Mouse (Mus musculus) liver, embryonic 12.5 days (tissue): ENCODE measurements at regions not wholly inside any gene's neighbourhood (a gene's known extent, or its start where the extent isn't known, plus 50 kb on each side); places are given as distances from the start of the nearest gene placed in this dataset.

Experiments used
- ATAC-seq: fragments of 200-750 bp; cut with Nextera tagmentation; 2 replicates; pipeline ENCODE4 v1.8.0; 2017; ENCODE audit warnings: moderate number of reproducible peaks, mild to moderate bottlenecking, moderate library complexity
- H3K27ac ChIP-seq: fragments of 300-500 bp; sonication (generic); 2 replicates; pipeline ENCODE4 v1.5.1; 2016; ENCODE audit warnings: mild to moderate bottlenecking
- H3K27me3 ChIP-seq: fragments of 300-500 bp; sonication (generic); replicated peaks from 2 replicates; pipeline ENCODE4 v1.6.1; 2016; ENCODE audit warnings: mild to moderate bottlenecking, moderate library complexity
- H3K36me3 ChIP-seq: fragments of 300-500 bp; sonication (generic); 2 replicates; pipeline ENCODE4 v1.6.1; 2016; ENCODE audit warnings: mild to moderate bottlenecking, moderate library complexity
- H3K4me1 ChIP-seq: fragments of 300-500 bp; sonication (generic); 2 replicates; pipeline ENCODE4 v1.6.1; 2016
- H3K4me2 ChIP-seq: fragments of 300-500 bp; sonication (generic); 2 replicates; pipeline ENCODE4 v1.6.1; 2016; ENCODE audit warnings: mild to moderate bottlenecking, moderate library complexity
- H3K4me3 ChIP-seq: fragments of 300-500 bp; sonication (generic); 2 replicates; pipeline ENCODE4 v1.5.1; 2016; ENCODE audit warnings: mild to moderate bottlenecking, moderate library complexity
- H3K9ac ChIP-seq: fragments of 300-500 bp; sonication (generic); 2 replicates; pipeline ENCODE4 v1.6.1; 2016; ENCODE audit warnings: mild to moderate bottlenecking, moderate library complexity
- H3K9me3 ChIP-seq: fragments of 300-500 bp; sonication (generic); replicated peaks from 2 replicates; pipeline ENCODE4 v1.6.1; 2016; ENCODE audit warnings: mild to moderate bottlenecking, moderate library complexity
- WGBS: fragments of 180-500 bp; shearing (Covaris S2); methylation state at CpG from one replicate; pipeline ENCODE4 v1.1.7; 2016; ENCODE audit not compliant: insufficient replicate concordance; 5-methylcytosine and 5-hydroxymethylcytosine counted together

GRCm38 (mm10) chr11:113182083-113182861 is 400.2 kb downstream of the Sox9 start:
- Histone ChIP-seq H3K9me3 (no peaks in the 10 kb centered on the region), H3K36me3 (no peaks in the 10 kb centered on the region), H3K4me2 (no peak overlapping the region), H3K27me3 (peaks cover 7% of the 10 kb centered on the region; the same call in 1 of the 2 replicates), H3K9ac (no peak overlapping the region), H3K4me1 (no peaks in the 10 kb centered on the region), H3K4me3 (no peak overlapping the region), H3K27ac (no peak overlapping the region)
- no peak for ATAC-seq
- WGBS, result 62% methylated on average over 13 of the region's 13 CpGs

GRCm38 (mm10) chr11:113183556-113183955 is 401.5 kb downstream of the Sox9 start:
- WGBS, result 63% methylated on average over 5 of the region's 5 CpGs
- Histone ChIP-seq H3K4me1 (no peaks in the 10 kb centered on the region), H3K9ac (no peak overlapping the region), H3K36me3 (no peaks in the 10 kb centered on the region), H3K4me2 (no peak overlapping the region), H3K9me3 (no peaks in the 10 kb centered on the region), H3K27ac (no peak overlapping the region), H3K27me3 (peaks cover 4% of the 10 kb centered on the region; the same call in 1 of the 2 replicates), H3K4me3 (no peak overlapping the region)
- no peak for ATAC-seq

- Histone ChIP-seq H3K4me1 (no peaks in the 10 kb centered on the region), H3K27me3 (peaks cover 4% of the 10 kb centered on the region; the same call in 1 of the 2 replicates), H3K9ac (no peak overlapping the region), H3K36me3 (no peaks in the 10 kb centered on the region), H3K4me2 (no peak overlapping the region), H3K27ac (no peak overlapping the region), H3K9me3 (no peaks in the 10 kb centered on the region), H3K4me3 (no peak overlapping the region)
- 36% methylated on average over 9 of the region's 9 CpGs for WGBS
- ATAC-seq, result no peak
Observed at GRCm38 (mm10) chr11:113184095-113184494, 402.1 kb downstream of the Sox9 start.

GRCm38 (mm10) chr11:113187407-113187806 is 405.4 kb downstream of the Sox9 start:
- H3K4me3 ChIP-seq, result no peak overlapping the region
- no peak overlapping the region for H3K9ac ChIP-seq
- no peak overlapping the region for H3K4me2 ChIP-seq
- no peak overlapping the region for H3K27ac ChIP-seq
- 59% methylated on average over 7 of the region's 8 CpGs for WGBS
- no peak for ATAC-seq
- H3K4me1 ChIP-seq, result no peaks in the 10 kb centered on the region
- no peaks in the 10 kb centered on the region for H3K36me3 ChIP-seq
- H3K9me3 ChIP-seq, result no peaks in the 10 kb centered on the region
- peaks cover 6% of the 10 kb centered on the region for H3K27me3 ChIP-seq

GRCm38 (mm10) chr11:113188263-113188920 is 406.4 kb downstream of the Sox9 start:
- Histone ChIP-seq H3K27ac (no peak overlapping the region), H3K4me1 (no peaks in the 10 kb centered on the region), H3K9ac (no peak overlapping the region), H3K27me3 (peaks cover 11% of the 10 kb centered on the region), H3K4me3 (no peak overlapping the region), H3K9me3 (no peaks in the 10 kb centered on the region), H3K4me2 (no peak overlapping the region), H3K36me3 (no peaks in the 10 kb centered on the region)
- 46% methylated on average over 4 of the region's 4 CpGs for WGBS
- ATAC-seq, result no peak

- H3K9ac ChIP-seq, result no peak overlapping the region
- WGBS, result 62% methylated on average over 6 of the region's 6 CpGs
Observed at GRCm38 (mm10) chr11:113190006-113190405, 408.0 kb downstream of the Sox9 start.

GRCm38 (mm10) chr11:113190520-113190919 is 408.5 kb downstream of the Sox9 start:
- no peak overlapping the region for H3K4me2 ChIP-seq
- no peaks in the 10 kb centered on the region for H3K36me3 ChIP-seq
- H3K9me3 ChIP-seq, result no peaks in the 10 kb centered on the region
- H3K27me3 ChIP-seq, result peaks cover 11% of the 10 kb centered on the region
- no peak for ATAC-seq
- H3K27ac ChIP-seq, result no peak overlapping the region
- 56% methylated on average over 4 of the region's 4 CpGs for WGBS
- no peak overlapping the region for H3K4me3 ChIP-seq
- no peaks in the 10 kb centered on the region for H3K4me1 ChIP-seq
- no peak overlapping the region for H3K9ac ChIP-seq

More at GRCm38 (mm10) chr11:113190006-113190405, 408.0 kb downstream of the Sox9 start:
- H3K4me3 ChIP-seq, result no peak overlapping the region
- peaks cover 11% of the 10 kb centered on the region for H3K27me3 ChIP-seq
- no peak overlapping the region for H3K4me2 ChIP-seq
- H3K27ac ChIP-seq, result no peak overlapping the region
- H3K9me3 ChIP-seq, result no peaks in the 10 kb centered on the region
- no peaks in the 10 kb centered on the region for H3K36me3 ChIP-seq
- H3K4me1 ChIP-seq, result no peaks in the 10 kb centered on the region
- ATAC-seq, result no peak

- Histone ChIP-seq H3K9me3 (no peaks in the 10 kb centered on the region), H3K4me2 (no peak overlapping the region), H3K4me3 (no peak overlapping the region), H3K4me1 (no peaks in the 10 kb centered on the region), H3K27ac (no peak overlapping the region), H3K9ac (no peak overlapping the region), H3K27me3 (peaks cover 11% of the 10 kb centered on the region), H3K36me3 (no peaks in the 10 kb centered on the region)
- WGBS, result 76% methylated on average over 7 of the region's 7 CpGs
- no peak for ATAC-seq
Observed at GRCm38 (mm10) chr11:113191006-113191405, 409.0 kb downstream of the Sox9 start.

- Histone ChIP-seq H3K27me3 (peaks cover 11% of the 10 kb centered on the region), H3K4me3 (no peak overlapping the region), H3K36me3 (no peaks in the 10 kb centered on the region), H3K4me1 (no peaks in the 10 kb centered on the region), H3K27ac (no peak overlapping the region), H3K4me2 (no peak overlapping the region), H3K9ac (no peak overlapping the region), H3K9me3 (no peaks in the 10 kb centered on the region)
- ATAC-seq, result no peak
- WGBS, result 48% methylated on average over 22 of the region's 22 CpGs
Observed at GRCm38 (mm10) chr11:113192086-113192856, 410.2 kb downstream of the Sox9 start.

GRCm38 (mm10) chr11:113194144-113194827 is 412.3 kb downstream of the Sox9 start:
- H3K36me3 ChIP-seq, result no peaks in the 10 kb centered on the region
- no peak overlapping the region for H3K4me2 ChIP-seq
- H3K27me3 ChIP-seq, result peaks cover 25% of the 10 kb centered on the region
- no peak overlapping the region for H3K27ac ChIP-seq
- no peaks in the 10 kb centered on the region for H3K9me3 ChIP-seq
- H3K4me1 ChIP-seq, result no peaks in the 10 kb centered on the region
- WGBS, result 48% methylated on average over 15 of the region's 15 CpGs
- no peak overlapping the region for H3K4me3 ChIP-seq
- no peak overlapping the region for H3K9ac ChIP-seq
- ATAC-seq, result no peak
